Mouse (Mus musculus): ENCODE data around the gene Pigm. TPM values are rescaled to one million over a fixed set of nuclear protein-coding genes. Genes with fewer than 3 reads are reported as not detected.
A peak's percentile ranks its signal among the peaks of the same experiment; 100 is the strongest.

Gene Pigm
- polyA plus RNA-seq (2015; fragmentation: Nextera tagmentation; extraction: Ambion mirVana): 1.7 and 1.9 TPM in 2 replicates

GRCm38 (mm10) chr1:172376198-172376667 is at the start of gene Pigm:
Pigm (plus strand) TSS chr1:172376546.
- WGBS (ENCODE audit: insufficient replicate concordance): under 1% methylated on average over 36 of the region's 39 CpGs
- Histone ChIP-seq H3K4me2 (peak within 1 kb of the TSS; percentile 98), H3K9ac (peak within 1 kb of the TSS; percentile 85), H3K36me3 (replicated peaks) (peaks cover 13% of the 10 kb centered on the region), H3K9me3 (replicated peaks) (no peaks in the 10 kb centered on the region), H3K27ac (replicated peaks) (peak within 1 kb of the TSS; percentile 90), H3K27me3 (0 out of 2 replicates have a peak, but pooled peaks cover 2% of the 10 kb centered on the region), H3K4me3 (replicated peaks) (peak within 1 kb of the TSS; percentile 98), H3K4me1 (replicated peaks) (peaks cover 28% of the 10 kb centered on the region)
- ATAC-seq (ENCODE audit: insufficient read depth): peak; percentile 98

- Histone ChIP-seq H3K4me1 (replicated peaks) (0 out of 2 replicates have a peak, but pooled peaks cover 6% of the 10 kb centered on the region), H3K27ac (replicated peaks) (no peak overlapping the region), H3K4me3 (replicated peaks) (no peak overlapping the region), H3K9ac (no peak overlapping the region), H3K27me3 (peaks cover 73% of the 10 kb centered on the region), H3K9me3 (replicated peaks) (no peaks in the 10 kb centered on the region), H3K36me3 (replicated peaks) (no peaks in the 10 kb centered on the region), H3K4me2 (peak overlapping the region; percentile 61)
- no peak for ATAC-seq (ENCODE audit: insufficient read depth)
- WGBS (ENCODE audit: insufficient replicate concordance): 38% methylated on average over 11 of the region's 11 CpGs
Measured at GRCm38 (mm10) chr1:172326684-172327083, 49.7 kb upstream of the Pigm start.

- H3K4me1 ChIP-seq (replicated peaks): 0 out of 2 replicates have a peak, but pooled peaks cover 6% of the 10 kb centered on the region
- H3K9ac ChIP-seq: no peak overlapping the region
- no peak overlapping the region for H3K27ac ChIP-seq (replicated peaks)
- peaks cover 78% of the 10 kb centered on the region for H3K27me3 ChIP-seq
- 55% methylated on average over 16 of the region's 16 CpGs for WGBS (ENCODE audit: insufficient replicate concordance)
- no peak for ATAC-seq (ENCODE audit: insufficient read depth)
- no peak overlapping the region for H3K4me3 ChIP-seq (replicated peaks)
- no peak overlapping the region for H3K4me2 ChIP-seq
- H3K36me3 ChIP-seq (replicated peaks): no peaks in the 10 kb centered on the region
- H3K9me3 ChIP-seq (replicated peaks): no peaks in the 10 kb centered on the region
Measured at GRCm38 (mm10) chr1:172327206-172328001, 48.9 kb upstream of the Pigm start.

- H3K4me1 ChIP-seq (replicated peaks): 0 out of 2 replicates have a peak, but pooled peaks cover 6% of the 10 kb centered on the region
- ATAC-seq (ENCODE audit: insufficient read depth): no peak
- no peak overlapping the region for H3K4me2 ChIP-seq
- peaks cover 83% of the 10 kb centered on the region for H3K27me3 ChIP-seq
- no peak overlapping the region for H3K27ac ChIP-seq (replicated peaks)
- 55% methylated on average over 3 of the region's 3 CpGs for WGBS (ENCODE audit: insufficient replicate concordance)
- no peak overlapping the region for H3K9ac ChIP-seq
- no peaks in the 10 kb centered on the region for H3K36me3 ChIP-seq (replicated peaks)
- no peaks in the 10 kb centered on the region for H3K9me3 ChIP-seq (replicated peaks)
- no peak overlapping the region for H3K4me3 ChIP-seq (replicated peaks)
Measured at GRCm38 (mm10) chr1:172328041-172328440, 48.3 kb upstream of the Pigm start.

GRCm38 (mm10) chr1:172328461-172328860 is 47.9 kb upstream of the Pigm start:
- Histone ChIP-seq H3K36me3 (replicated peaks) (no peaks in the 10 kb centered on the region), H3K27me3 (peaks cover 87% of the 10 kb centered on the region), H3K4me3 (replicated peaks) (no peak overlapping the region), H3K27ac (replicated peaks) (no peak overlapping the region), H3K4me1 (replicated peaks) (0 out of 2 replicates have a peak, but pooled peaks cover 6% of the 10 kb centered on the region), H3K4me2 (no peak overlapping the region), H3K9me3 (replicated peaks) (no peaks in the 10 kb centered on the region), H3K9ac (no peak overlapping the region)
- ATAC-seq (ENCODE audit: insufficient read depth): no peak
- WGBS (ENCODE audit: insufficient replicate concordance): 55% methylated on average over 7 of the region's 7 CpGs

- H3K4me3 ChIP-seq (replicated peaks): no peak within 1 kb of the TSS
- 29% methylated on average over 9 of the region's 9 CpGs for WGBS (ENCODE audit: insufficient replicate concordance)
- H3K27ac ChIP-seq (replicated peaks): no peak within 1 kb of the TSS
- H3K4me1 ChIP-seq (replicated peaks): 0 out of 2 replicates have a peak, but pooled peaks cover 6% of the 10 kb centered on the region
- H3K4me2 ChIP-seq: no peak within 1 kb of the TSS
- H3K9ac ChIP-seq: no peak within 1 kb of the TSS
- no peaks in the 10 kb centered on the region for H3K36me3 ChIP-seq (replicated peaks)
- H3K27me3 ChIP-seq: peaks cover 93% of the 10 kb centered on the region
- ATAC-seq (ENCODE audit: insufficient read depth): no peak
- no peaks in the 10 kb centered on the region for H3K9me3 ChIP-seq (replicated peaks)
Measured at GRCm38 (mm10) chr1:172329131-172329530, 47.2 kb upstream of the Pigm start, which contains the start of gene Kcnj9. Kcnj9 (minus strand) TSS chr1:172329318.

- no peak overlapping the region for H3K27ac ChIP-seq (replicated peaks)
- no peaks in the 10 kb centered on the region for H3K36me3 ChIP-seq (replicated peaks)
- H3K9me3 ChIP-seq (replicated peaks): no peaks in the 10 kb centered on the region
- H3K4me2 ChIP-seq: no peak overlapping the region
- 0 out of 2 replicates have a peak, but pooled peaks cover 6% of the 10 kb centered on the region for H3K4me1 ChIP-seq (replicated peaks)
- ATAC-seq (ENCODE audit: insufficient read depth): no peak
- no peak overlapping the region for H3K4me3 ChIP-seq (replicated peaks)
- H3K27me3 ChIP-seq: peaks cover 95% of the 10 kb centered on the region
- 46% methylated on average over 6 of the region's 6 CpGs for WGBS (ENCODE audit: insufficient replicate concordance)
- H3K9ac ChIP-seq: no peak overlapping the region
Measured at GRCm38 (mm10) chr1:172329616-172330015, 46.7 kb upstream of the Pigm start.

GRCm38 (mm10) chr1:172331422-172331947 is 44.9 kb upstream of the Pigm start:
- Histone ChIP-seq H3K4me3 (replicated peaks) (no peak overlapping the region), H3K27ac (replicated peaks) (no peak overlapping the region), H3K36me3 (replicated peaks) (no peaks in the 10 kb centered on the region), H3K4me2 (no peak overlapping the region), H3K4me1 (replicated peaks) (no peaks in the 10 kb centered on the region), H3K9ac (no peak overlapping the region), H3K27me3 (peaks cover 92% of the 10 kb centered on the region), H3K9me3 (replicated peaks) (no peaks in the 10 kb centered on the region)
- WGBS (ENCODE audit: insufficient replicate concordance): 48% methylated on average over 8 of the region's 8 CpGs
- no peak for ATAC-seq (ENCODE audit: insufficient read depth)

- no peak for ATAC-seq (ENCODE audit: insufficient read depth)
- H3K4me3 ChIP-seq (replicated peaks): no peak overlapping the region
- H3K9ac ChIP-seq: no peak overlapping the region
- H3K4me1 ChIP-seq (replicated peaks): no peaks in the 10 kb centered on the region
- H3K9me3 ChIP-seq (replicated peaks): no peaks in the 10 kb centered on the region
- 50% methylated on average over 2 of the region's 2 CpGs for WGBS (ENCODE audit: insufficient replicate concordance)
- peaks cover 89% of the 10 kb centered on the region for H3K27me3 ChIP-seq
- no peak overlapping the region for H3K4me2 ChIP-seq
- no peak overlapping the region for H3K27ac ChIP-seq (replicated peaks)
- H3K36me3 ChIP-seq (replicated peaks): no peaks in the 10 kb centered on the region
Measured at GRCm38 (mm10) chr1:172332925-172333324, 43.4 kb upstream of the Pigm start.

- Histone ChIP-seq H3K9me3 (replicated peaks) (no peaks in the 10 kb centered on the region), H3K27ac (replicated peaks) (no peak overlapping the region), H3K27me3 (peaks cover 89% of the 10 kb centered on the region), H3K4me2 (no peak overlapping the region), H3K4me1 (replicated peaks) (no peaks in the 10 kb centered on the region), H3K36me3 (replicated peaks) (no peaks in the 10 kb centered on the region), H3K4me3 (replicated peaks) (no peak overlapping the region), H3K9ac (no peak overlapping the region)
- 25% methylated on average over 3 of the region's 3 CpGs for WGBS (ENCODE audit: insufficient replicate concordance)
- no peak for ATAC-seq (ENCODE audit: insufficient read depth)
Measured at GRCm38 (mm10) chr1:172333512-172333911, 42.8 kb upstream of the Pigm start.

GRCm38 (mm10) chr1:172335804-172336203 is 40.5 kb upstream of the Pigm start:
- Histone ChIP-seq H3K4me3 (replicated peaks) (no peak overlapping the region), H3K4me2 (no peak overlapping the region), H3K27me3 (peaks cover 86% of the 10 kb centered on the region), H3K4me1 (replicated peaks) (peaks cover 4% of the 10 kb centered on the region), H3K36me3 (replicated peaks) (no peaks in the 10 kb centered on the region), H3K9ac (no peak overlapping the region), H3K9me3 (replicated peaks) (no peaks in the 10 kb centered on the region), H3K27ac (replicated peaks) (no peak overlapping the region)
- ATAC-seq (ENCODE audit: insufficient read depth): no peak
- 39% methylated on average over 15 of the region's 15 CpGs for WGBS (ENCODE audit: insufficient replicate concordance)
